Comparison of ENCODE assay signal across 26 mouse cellular contexts in genomic region chr3:16103180-16103579, GRCm38 (mm10).
"Had no signal": no experiment of that assay in that cellular context is flagged by ENCODE, and none has a peak within 500 bp of the region (broad histone marks: within the 10 kb centered on the region; RNA-seq: fewer than 3 reads in every experiment).

No protein-coding gene starts in this region.

- ATAC-seq: forebrain, embryonic 13.5 days; forebrain, embryonic 14.5 days; forebrain, embryonic 15.5 days; forebrain, embryonic 16.5 days; forebrain, postnatal 0 days had no signal

- H3K9me3 ChIP-seq: embryonic facial prominence, embryonic 10.5 days; embryonic facial prominence, embryonic 12.5 days; embryonic facial prominence, embryonic 13.5 days; embryonic facial prominence, embryonic 15.5 days; forebrain, embryonic 10.5 days; forebrain, embryonic 12.5 days; forebrain, embryonic 13.5 days; forebrain, embryonic 15.5 days had no signal

- H3K4me2 ChIP-seq: embryonic facial prominence, embryonic 12.5 days; embryonic facial prominence, embryonic 13.5 days; embryonic facial prominence, embryonic 15.5 days; forebrain, embryonic 12.5 days; forebrain, embryonic 13.5 days; forebrain, embryonic 15.5 days had no signal

- H3K36me3 ChIP-seq: embryonic facial prominence, embryonic 10.5 days; embryonic facial prominence, embryonic 12.5 days; embryonic facial prominence, embryonic 13.5 days; embryonic facial prominence, embryonic 15.5 days; forebrain, embryonic 10.5 days; forebrain, embryonic 12.5 days; forebrain, embryonic 15.5 days had no signal

- DNase-seq: cerebellum, adult 9-10 months; cerebellum, adult 9-11 months; cerebellum, postnatal 10 days; cerebellum, postnatal 14 days; cerebellum, postnatal 25 days; cerebellum, postnatal 36 days; embryo, embryonic 11 days; forebrain, postnatal 0 days; gastrocnemius, adult 2 months; gastrocnemius, postnatal 10 days; gastrocnemius, postnatal 14 days; gastrocnemius, postnatal 36 days; heart, adult 11 months; heart, adult 18-20 months; heart, adult 2 months had no signal

- H3K4me1 ChIP-seq: embryonic facial prominence, embryonic 10.5 days; embryonic facial prominence, embryonic 12.5 days; embryonic facial prominence, embryonic 13.5 days; embryonic facial prominence, embryonic 15.5 days; forebrain, embryonic 10.5 days; forebrain, embryonic 12.5 days; forebrain, embryonic 13.5 days; forebrain, embryonic 15.5 days had no signal

- H3K27ac ChIP-seq: embryonic facial prominence, embryonic 10.5 days; embryonic facial prominence, embryonic 12.5 days; embryonic facial prominence, embryonic 13.5 days; embryonic facial prominence, embryonic 15.5 days; forebrain, embryonic 10.5 days; forebrain, embryonic 12.5 days; forebrain, embryonic 13.5 days; forebrain, embryonic 15.5 days; gastrocnemius, adult 2 months; heart, adult 2 months had no signal

- H3K9ac ChIP-seq: embryonic facial prominence, embryonic 12.5 days; embryonic facial prominence, embryonic 13.5 days; embryonic facial prominence, embryonic 15.5 days; forebrain, embryonic 12.5 days; forebrain, embryonic 13.5 days; forebrain, embryonic 15.5 days; forebrain, postnatal 0 days had no signal

- H3K27me3 ChIP-seq: embryonic facial prominence, embryonic 12.5 days; embryonic facial prominence, embryonic 13.5 days; embryonic facial prominence, embryonic 15.5 days; forebrain, embryonic 12.5 days; forebrain, embryonic 13.5 days; forebrain, embryonic 15.5 days had no signal

- H3K4me3 ChIP-seq: embryonic facial prominence, embryonic 10.5 days; embryonic facial prominence, embryonic 12.5 days; embryonic facial prominence, embryonic 13.5 days; embryonic facial prominence, embryonic 15.5 days; erythroblast, embryonic 14.5 days; forebrain, embryonic 10.5 days; forebrain, embryonic 12.5 days; forebrain, embryonic 13.5 days; forebrain, embryonic 15.5 days; gastrocnemius, adult 2 months; heart, adult 2 months had no signal
